In genomic region chr17:70341920-70342319, GRCm38 (mm10) we compare ENCODE assay signal across 8 mouse cellular contexts.
DNase-seq lines count a peak whose midpoint lies in the region; ATAC-seq and TF ChIP-seq lines count a peak whose summit lies in the region.

No protein-coding gene starts in this region.

- H3K4me1 ChIP-seq in kidney, adult 2 months (ENCODE audit: control insufficient read depth, insufficient read depth, low read length) = no peaks in the 10 kb centered on the region

- no peaks in the 10 kb centered on the region for H3K27me3 ChIP-seq in kidney, adult 2 months (replicated peaks; ENCODE audit: control insufficient read depth, insufficient read depth, low read length)

- WGBS in kidney, adult 2 months = 73% methylated on average over 6 of the region's 6 CpGs

- no peak for DNase-seq in kidney, adult 2 months
- no peak for DNase-seq in kidney, postnatal 14 days
- DNase-seq in MN1 (ENCODE audit: low spot score) = peak; percentile 21
- DNase-seq in cerebellum, adult 9-10 months = peak; percentile 49
- DNase-seq in left cerebral cortex, postnatal 4 days = peak; percentile 16
- DNase-seq in heart, adult 18-20 months = no peak
- no peak for DNase-seq in gastrocnemius, postnatal 36 days

- H3K4me3 ChIP-seq in kidney, adult 2 months (ENCODE audit: insufficient read depth, low read depth, low read length) = no peak overlapping the region

- no peak for TF ChIP-seq POLR2A in kidney, adult 2 months (IDR thresholded peaks at IDR 0.05; ENCODE audit: low read depth, low read length)

- intact Hi-C loops in left cerebral cortex, postnatal 4 days (cut with DNase I) = no loop called here
- intact Hi-C loops in gastrocnemius, postnatal 36 days (cut with DNase I) = loop anchor here (2.0 kb wide), 1 partner anchor 45 kb away; no protein-coding TSS in a partner anchor

- H3K27ac ChIP-seq in kidney, adult 2 months (ENCODE audit: insufficient read depth, low read depth, low read length) = no peak overlapping the region

- ATAC-seq in erythroblast, adult 5-6 weeks (replicated peaks; ENCODE audit: low FRiP score, poor library complexity, severe bottlenecking) = no peak

- TF ChIP-seq CTCF in kidney, adult 2 months (conservative IDR thresholded peaks at IDR 0.05; ENCODE audit: insufficient read depth, insufficient read length, low read depth, low read length) = peak; percentile 39; the same call in 1 of the 2 replicates

- no peaks in the 10 kb centered on the region for H3K36me3 ChIP-seq in kidney, adult 2 months (ENCODE audit: control insufficient read depth, insufficient read depth, low read length)

Comparison
In these comparisons a context has a peak if more than half of its experiments do, and no peak if none do; other contexts are left out.
1. DNase-seq: peak in MN1 (single experiment), cerebellum, adult 9-10 months (single experiment) and left cerebral cortex, postnatal 4 days (single experiment); none in kidney, adult 2 months (single experiment), kidney, postnatal 14 days (single experiment), heart, adult 18-20 months (0 of 2) and gastrocnemius, postnatal 36 days (0 of 2).